Mouse (Mus musculus) forebrain, postnatal 0 days (tissue): Measurements from ENCODE around the gene Ust. TPM values are rescaled to one million over a fixed set of nuclear protein-coding genes. Genes with fewer than 3 reads are reported as not detected.

ENCODE experiments used
- ATAC-seq: fragments of 200-750 bp; cut with Nextera tagmentation; 2 replicates; pipeline ENCODE4 v1.8.0; 2017; ENCODE audit warnings: mild to moderate bottlenecking, moderate library complexity
- DNase-seq: peaks from one replicate; pipeline ENCODE4 v3.0.0-alpha.2; 2015
- H3K27ac ChIP-seq: fragments of 300-500 bp; sonication (generic); 2 replicates; pipeline ENCODE4 v1.5.1; 2014; ENCODE audit warnings: low read depth, mild to moderate bottlenecking, antibody characterized with exemption, low read length, moderate library complexity, mixed read lengths
- H3K27me3 ChIP-seq: fragments of 300-500 bp; sonication (generic); 2 replicates; pipeline ENCODE4 v1.6.1; 2014; ENCODE audit warnings: mild to moderate bottlenecking, low read length, mixed read lengths; ENCODE audit not compliant: insufficient read depth
- H3K36me3 ChIP-seq: fragments of 300-500 bp; sonication (generic); 2 replicates; pipeline ENCODE4 v1.6.1; 2014; ENCODE audit warnings: mild to moderate bottlenecking, moderate library complexity; ENCODE audit not compliant: insufficient read depth
- H3K4me1 ChIP-seq: fragments of 300-500 bp; sonication (generic); 2 replicates; pipeline ENCODE4 v1.6.1; 2014; ENCODE audit warnings: antibody characterized with exemption; ENCODE audit not compliant: insufficient read depth
- H3K4me2 ChIP-seq: fragments of 300-500 bp; sonication (generic); 2 replicates; pipeline ENCODE4 v1.6.1; 2014; ENCODE audit warnings: low read depth, mild to moderate bottlenecking, moderate library complexity
- H3K4me3 ChIP-seq: fragments of 300-500 bp; sonication (generic); 2 replicates; pipeline ENCODE4 v1.5.1; 2014; ENCODE audit warnings: low read depth, low read length, mixed read lengths
- H3K9ac ChIP-seq: fragments of 300-500 bp; sonication (generic); 2 replicates; pipeline ENCODE4 v1.6.1; 2014; ENCODE audit warnings: mild to moderate bottlenecking
- H3K9me3 ChIP-seq: fragments of 300-500 bp; sonication (generic); 2 replicates; pipeline ENCODE4 v1.6.1; 2016; ENCODE audit warnings: low read length
- CTCF ChIP-seq: sonication (generic); IDR thresholded peaks from 2 replicates; pipeline ENCODE4 v1.5.1; 2016; ENCODE audit warnings: antibody characterized with exemption, control low read depth, low read depth
- WGBS: fragments of 180-500 bp; shearing (Covaris S2); extraction: QIAGEN DNeasy Blood & Tissue Kit; methylation state at CpG from one replicate; pipeline ENCODE4 v1.1.7; 2014; 5-methylcytosine and 5-hydroxymethylcytosine counted together
- polyA plus RNA-seq: library from polyadenylated mRNA; unstranded; fragments of >200 nt; fragmentation: Nextera tagmentation; extraction: Ambion mirVana; gene quantifications from 2 replicates; pipeline ENCODE4 v1.2.1, GENCODE M21; 2015
- total RNA-seq: library from RNA; depleted of rRNA; stranded (reverse); fragments of >200 nt; gene quantifications from 2 replicates; pipeline ENCODE4 v1.2.3, GENCODE M21; 2014

The Ust gene
- total and polyA plus RNA-seq, 2 experiments from 2014 or later = 5.7 to 8.9 TPM

- no peaks in the 10 kb centered on the region for H3K36me3 ChIP-seq
- no peak for DNase-seq
- no peak overlapping the region for H3K4me2 ChIP-seq
- 89% methylated on average over 2 of the region's 2 CpGs for WGBS
- H3K27ac ChIP-seq = no peak overlapping the region
- no peaks in the 10 kb centered on the region for H3K4me1 ChIP-seq
- no peak for TF ChIP-seq CTCF
- H3K4me3 ChIP-seq = no peak overlapping the region
- H3K9ac ChIP-seq = no peak overlapping the region
- H3K27me3 ChIP-seq = no peaks in the 10 kb centered on the region
- no peak for ATAC-seq
- no peaks in the 10 kb centered on the region for H3K9me3 ChIP-seq
These were observed 294.0 kb downstream of the Ust start for GRCm38 (mm10) chr10:8224641-8225040.

- H3K9ac ChIP-seq = no peak overlapping the region
- no peak for ATAC-seq
- H3K4me1 ChIP-seq = no peaks in the 10 kb centered on the region
- no peak for DNase-seq
- H3K4me3 ChIP-seq = no peak overlapping the region
- 84% methylated on average over 8 of the region's 8 CpGs for WGBS
- no peaks in the 10 kb centered on the region for H3K36me3 ChIP-seq
- no peak for TF ChIP-seq CTCF
- H3K9me3 ChIP-seq = no peaks in the 10 kb centered on the region
- H3K4me2 ChIP-seq = no peak overlapping the region
- H3K27ac ChIP-seq = no peak overlapping the region
- no peaks in the 10 kb centered on the region for H3K27me3 ChIP-seq
These were observed 294.6 kb downstream of the Ust start for GRCm38 (mm10) chr10:8224046-8224445.

GRCm38 (mm10) chr10:8216946-8217345, 301.7 kb downstream of the Ust start:
- H3K9me3 ChIP-seq = no peaks in the 10 kb centered on the region
- no peaks in the 10 kb centered on the region for H3K4me1 ChIP-seq
- H3K36me3 ChIP-seq = no peaks in the 10 kb centered on the region
- H3K4me3 ChIP-seq = no peak overlapping the region
- no peak overlapping the region for H3K4me2 ChIP-seq
- H3K27ac ChIP-seq = no peak overlapping the region
- DNase-seq (no peak), ATAC-seq (no peak)
- no peak for TF ChIP-seq CTCF
- WGBS = 42% methylated on average over 8 of the region's 8 CpGs
- H3K9ac ChIP-seq = no peak overlapping the region
- no peaks in the 10 kb centered on the region for H3K27me3 ChIP-seq

- H3K4me1 ChIP-seq = no peaks in the 10 kb centered on the region
- H3K27ac ChIP-seq = no peak overlapping the region
- no peak for DNase-seq
- no peak overlapping the region for H3K4me2 ChIP-seq
- H3K27me3 ChIP-seq = no peaks in the 10 kb centered on the region
- no peaks in the 10 kb centered on the region for H3K36me3 ChIP-seq
- WGBS = 94% methylated on average over 3 of the region's 3 CpGs
- H3K9me3 ChIP-seq = no peaks in the 10 kb centered on the region
- no peak overlapping the region for H3K9ac ChIP-seq
- no peak overlapping the region for H3K4me3 ChIP-seq
- no peak for ATAC-seq
- TF ChIP-seq CTCF = no peak
These were observed 303.4 kb downstream of the Ust start for GRCm38 (mm10) chr10:8215181-8215580.

GRCm38 (mm10) chr10:8213906-8214421, 304.7 kb downstream of the Ust start:
- Histone ChIP-seq H3K27me3 (no peaks in the 10 kb centered on the region), H3K9me3 (no peaks in the 10 kb centered on the region), H3K4me2 (no peak overlapping the region), H3K36me3 (no peaks in the 10 kb centered on the region), H3K4me1 (no peaks in the 10 kb centered on the region), H3K9ac (no peak overlapping the region), H3K4me3 (no peak overlapping the region), H3K27ac (no peak overlapping the region)
- no peak for ATAC-seq
- 63% methylated on average over 16 of the region's 16 CpGs for WGBS
- TF ChIP-seq CTCF = no peak
- DNase-seq = no peak

- Histone ChIP-seq H3K27ac (no peak overlapping the region), H3K4me1 (no peaks in the 10 kb centered on the region), H3K4me3 (no peak overlapping the region), H3K27me3 (no peaks in the 10 kb centered on the region), H3K9me3 (no peaks in the 10 kb centered on the region), H3K9ac (no peak overlapping the region), H3K4me2 (no peak overlapping the region), H3K36me3 (no peaks in the 10 kb centered on the region)
- ATAC-seq (no peak), DNase-seq (no peak)
- 72% methylated on average over 10 of the region's 10 CpGs for WGBS
- TF ChIP-seq CTCF = no peak
These were observed 305.2 kb downstream of the Ust start for GRCm38 (mm10) chr10:8213266-8213905.

GRCm38 (mm10) chr10:8212611-8213226, 305.9 kb downstream of the Ust start:
- H3K9me3 ChIP-seq = no peaks in the 10 kb centered on the region
- no peak overlapping the region for H3K4me3 ChIP-seq
- H3K27ac ChIP-seq = no peak overlapping the region
- 92% methylated on average over 11 of the region's 11 CpGs for WGBS
- H3K27me3 ChIP-seq = no peaks in the 10 kb centered on the region
- H3K4me1 ChIP-seq = no peaks in the 10 kb centered on the region
- H3K4me2 ChIP-seq = no peak overlapping the region
- DNase-seq = no peak
- H3K9ac ChIP-seq = no peak overlapping the region
- no peaks in the 10 kb centered on the region for H3K36me3 ChIP-seq
- TF ChIP-seq CTCF = no peak
- ATAC-seq = no peak
